Mouse (Mus musculus) kidney, adult 2 months (tissue): ENCODE results near the gene Arl9. TPM values are rescaled to one million over a fixed set of nuclear protein-coding genes. Genes with fewer than 3 reads are reported as not detected.
"Not testable (repeated sequence)": the region's sequence is repeated elsewhere in the genome, so short reads cannot be mapped to it uniquely, and the experiment has no call there.

Source experiments
- DNase-seq: peaks from one replicate; pipeline ENCODE4 v3.0.0; 2021
- H3K27ac ChIP-seq: fragments of 200-500 bp; 2 replicates; pipeline ENCODE4 v1.5.1; 2012; ENCODE audit warnings: low read depth, low read length, control low read depth, inconsistent platforms; ENCODE audit not compliant: insufficient read depth
- H3K27me3 ChIP-seq: fragments of 200-500 bp; replicated peaks from 2 replicates; pipeline ENCODE4 v1.6.1; 2012; ENCODE audit warnings: mild to moderate bottlenecking, moderate library complexity, low read length, inconsistent platforms; ENCODE audit not compliant: control insufficient read depth, insufficient read depth
- H3K36me3 ChIP-seq: fragments of 200-500 bp; 2 replicates; pipeline ENCODE4 v1.6.1; 2012; ENCODE audit warnings: mild to moderate bottlenecking, moderate library complexity, low read length, inconsistent platforms; ENCODE audit not compliant: control insufficient read depth, insufficient read depth
- H3K4me1 ChIP-seq: fragments of 200-500 bp; 2 replicates; pipeline ENCODE4 v1.6.1; 2011; ENCODE audit warnings: low read length; ENCODE audit not compliant: control insufficient read depth, insufficient read depth
- H3K4me3 ChIP-seq: fragments of 200-500 bp; 2 replicates; pipeline ENCODE4 v1.5.1; 2011; ENCODE audit warnings: mild to moderate bottlenecking, low read depth, low read length, control low read depth; ENCODE audit not compliant: insufficient read depth
- CTCF ChIP-seq: fragments of 200-500 bp; conservative IDR thresholded peaks from 2 replicates; pipeline ENCODE4 v1.5.1; 2011; ENCODE audit warnings: low read depth, mild to moderate bottlenecking, control low read depth, low read length, moderate library complexity, mixed read lengths; ENCODE audit not compliant: insufficient read depth, insufficient read length
- POLR2A ChIP-seq: fragments of 200-500 bp; IDR thresholded peaks from one replicate; pipeline ENCODE4 v1.6.1; 2011; ENCODE audit warnings: low read depth, low read length, control low read depth
- WGBS: fragments of 180-500 bp; shearing (Covaris S2); methylation state at CpG from one replicate; pipeline ENCODE4 v1.1.7; 2018; 5-methylcytosine and 5-hydroxymethylcytosine counted together
- polyA plus RNA-seq: library from polyadenylated mRNA; depleted of rRNA; stranded (reverse); fragments of >200 nt; gene quantifications from 2 replicates; pipeline ENCODE4 v1.2.3, GENCODE M21; 2012

The Arl9 gene
- polyA plus RNA-seq, 1 experiment, result 0.30 TPM

DNA sequence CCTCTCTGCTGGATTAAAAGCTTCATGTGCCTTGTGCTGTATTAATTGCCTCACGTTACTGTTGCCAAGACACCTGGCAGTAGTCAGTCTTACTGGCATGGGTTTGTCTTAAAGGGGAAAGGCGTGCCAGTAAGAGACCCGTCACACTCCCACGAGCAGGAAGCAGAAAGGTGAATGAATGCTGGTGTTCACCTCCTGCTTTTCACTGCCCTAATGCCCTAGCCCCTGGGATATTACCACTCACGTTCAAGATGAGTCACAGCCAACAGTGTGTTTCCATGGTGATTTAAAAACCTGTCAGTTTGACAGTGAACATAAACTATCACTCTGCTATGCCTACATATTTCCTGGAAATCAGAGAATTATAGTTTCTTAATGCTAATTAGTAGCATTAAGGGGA is 34.6 kb upstream of the Arl9 start:
- TF ChIP-seq POLR2A (no peak), CTCF (no peak)
- H3K27ac ChIP-seq, result no peak overlapping the region
- H3K4me1 ChIP-seq, result peaks cover 14% of the 10 kb centered on the region
- H3K36me3 ChIP-seq, result peaks cover 14% of the 10 kb centered on the region
- H3K4me3 ChIP-seq, result no peak overlapping the region
- no peaks in the 10 kb centered on the region for H3K27me3 ChIP-seq
- DNase-seq, result peak; percentile 55
- 31% methylated on average over 5 of the region's 5 CpGs for WGBS

- not testable (repeated sequence) for DNase-seq, H3K4me3 ChIP-seq, H3K27ac ChIP-seq, H3K27me3 ChIP-seq
- Histone ChIP-seq H3K36me3 (peaks cover 12% of the 10 kb centered on the region), H3K4me1 (peaks cover 18% of the 10 kb centered on the region)
- 77% methylated on average over 1 of the region's 1 CpGs for WGBS
Measured at GRCm38 (mm10) chr5:76971115-76971514, 32.7 kb upstream of the Arl9 start.

- DNase-seq, result no peak
- WGBS, result 54% methylated on average over 3 of the region's 3 CpGs
- TF ChIP-seq CTCF (no peak), POLR2A (no peak)
- Histone ChIP-seq H3K27ac (no peak overlapping the region), H3K4me3 (peak overlapping the region; percentile 97), H3K27me3 (no peaks in the 10 kb centered on the region), H3K36me3 (peaks cover 5% of the 10 kb centered on the region; the same call in 1 of the 2 replicates), H3K4me1 (peaks cover 18% of the 10 kb centered on the region)
Measured at GRCm38 (mm10) chr5:76973488-76973887, 30.4 kb upstream of the Arl9 start.

GRCm38 (mm10) chr5:76974207-76974553 is 29.7 kb upstream of the Arl9 start:
- TF ChIP-seq POLR2A (no peak), CTCF (no peak)
- no peak for DNase-seq
- H3K4me3 ChIP-seq, result peak overlapping the region; percentile 97
- WGBS, result 1% methylated on average over 17 of the region's 17 CpGs
- no peaks in the 10 kb centered on the region for H3K27me3 ChIP-seq
- peaks cover 4% of the 10 kb centered on the region; the same call in 1 of the 2 replicates for H3K36me3 ChIP-seq
- peaks cover 11% of the 10 kb centered on the region; the same call in 1 of the 2 replicates for H3K4me1 ChIP-seq
- H3K27ac ChIP-seq, result 0 out of 2 replicates have a peak overlapping the region, but pooled peaks have one; percentile 8

GRCm38 (mm10) chr5:76974554-76975285 is 29.1 kb upstream of the Arl9 start, which contains the start of gene Srp72:
TSS of gene Srp72 (plus strand) at chr5:76974683.
- peak within 1 kb of the TSS; percentile 97 for H3K4me3 ChIP-seq
- H3K4me1 ChIP-seq, result peaks cover 8% of the 10 kb centered on the region; the same call in 1 of the 2 replicates
- TF ChIP-seq CTCF (no peak), POLR2A (no peak)
- H3K27ac ChIP-seq, result peak within 1 kb of the TSS; percentile 94
- DNase-seq, result peak; percentile 85
- H3K36me3 ChIP-seq, result peaks cover 5% of the 10 kb centered on the region; the same call in 1 of the 2 replicates
- H3K27me3 ChIP-seq, result no peaks in the 10 kb centered on the region
- under 1% methylated on average over 60 of the region's 60 CpGs for WGBS

GRCm38 (mm10) chr5:76975736-76976135 is 28.1 kb upstream of the Arl9 start:
- DNase-seq, result no peak
- Histone ChIP-seq H3K27ac (no peak overlapping the region), H3K36me3 (peaks cover 4% of the 10 kb centered on the region; the same call in 1 of the 2 replicates), H3K4me1 (peaks cover 7% of the 10 kb centered on the region; the same call in 1 of the 2 replicates), H3K27me3 (no peaks in the 10 kb centered on the region), H3K4me3 (no peak overlapping the region)
- whole genome bisulfite sequencing, result 55% methylated on average over 8 of the region's 8 CpGs
- no peak for TF ChIP-seq POLR2A
- no peak for TF ChIP-seq CTCF

DNA sequence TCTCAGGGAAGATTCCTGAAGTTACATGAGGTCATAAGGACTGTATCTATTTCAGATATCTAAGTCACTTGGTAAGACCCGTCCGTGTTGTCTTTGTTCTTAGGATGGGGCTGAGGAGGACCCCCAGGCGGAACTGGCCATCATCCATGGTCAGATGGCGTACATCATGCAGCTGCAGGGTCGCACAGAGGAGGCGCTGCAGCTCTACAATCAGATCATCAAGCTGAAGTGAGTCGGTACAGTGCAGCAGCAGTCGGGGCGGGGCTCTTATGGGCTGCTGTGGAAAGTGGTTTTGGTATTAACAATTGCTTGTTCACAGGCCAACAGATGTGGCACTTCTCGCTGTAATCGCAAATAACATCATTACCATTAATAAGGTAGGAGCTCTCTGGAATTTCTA is 19.8 kb upstream of the Arl9 start:
- no peaks in the 10 kb centered on the region for H3K27me3 ChIP-seq
- peaks cover 5% of the 10 kb centered on the region for H3K36me3 ChIP-seq
- no peak overlapping the region for H3K27ac ChIP-seq
- peaks cover 2% of the 10 kb centered on the region; the same call in 1 of the 2 replicates for H3K4me1 ChIP-seq
- DNase-seq, result no peak
- 89% methylated on average over 11 of the region's 11 CpGs for WGBS
- no peak overlapping the region for H3K4me3 ChIP-seq
- no peak for TF ChIP-seq POLR2A
- TF ChIP-seq CTCF, result no peak
